In genomic region chr5:141043654-141044447, GRCm38 (mm10) we compare ENCODE assay signal across 8 mouse cellular contexts. TPM values are rescaled to one million over a fixed set of nuclear protein-coding genes. Genes with fewer than 3 reads are reported as not detected.
DNase-seq lines count a peak whose midpoint lies in the region; ATAC-seq and TF ChIP-seq lines count a peak whose summit lies in the region.

No protein-coding gene starts in this region.

- H3K9ac ChIP-seq in kidney, embryonic 14.5 days (ENCODE audit: low read depth, low read length) = no peak overlapping the region
- H3K9ac ChIP-seq in midbrain, postnatal 0 days (replicated peaks; ENCODE audit: low read length, poor library complexity, severe bottlenecking) = no peak overlapping the region

- no peak for DNase-seq in kidney, postnatal 36 days
- DNase-seq in left cerebral cortex, postnatal 36 days (ENCODE audit: low spot score in 2 of 2) = peak; percentile 40 to 52
- peak; percentile 53 to 54 for DNase-seq in right cerebral cortex, postnatal 10 days (ENCODE audit: low spot score in 2 of 2)
- DNase-seq in testis, postnatal 10 days (ENCODE audit: low spot score) = no peak
- no peak for DNase-seq in cerebellum, postnatal 25 days
- DNase-seq in midbrain, postnatal 0 days (ENCODE audit: low spot score) = no peak

- no peaks in the 10 kb centered on the region for H3K36me3 ChIP-seq in kidney, embryonic 14.5 days (ENCODE audit: control insufficient read depth, insufficient read depth, low read length)
- no peaks in the 10 kb centered on the region for H3K36me3 ChIP-seq in midbrain, postnatal 0 days (ENCODE audit: insufficient read depth, low read length)

- no peaks in the 10 kb centered on the region for H3K9me3 ChIP-seq in kidney, embryonic 14.5 days (ENCODE audit: control insufficient read depth, low read length)
- no peaks in the 10 kb centered on the region for H3K9me3 ChIP-seq in midbrain, postnatal 0 days (ENCODE audit: low read length)

- no peak for ATAC-seq in kidney, embryonic 14.5 days (ENCODE audit: low FRiP score, low TSS enrichment)
- no peak for ATAC-seq in midbrain, postnatal 0 days (ENCODE audit: low FRiP score)

- TF ChIP-seq CTCF in bone marrow, adult 2 months (IDR thresholded peaks at IDR 0.05; ENCODE audit: control insufficient read depth, insufficient read depth, low read length) = no peak
- TF ChIP-seq CTCF in midbrain, postnatal 0 days (IDR thresholded peaks at IDR 0.05) = no peak

- TF ChIP-seq POLR2A in bone marrow, adult 2 months (IDR thresholded peaks at IDR 0.05; ENCODE audit: borderline replicate concordance, control insufficient read depth, low read depth, low read length) = peak; percentile 68; the same call in 1 of the 2 replicates

- H3K27me3 ChIP-seq in kidney, embryonic 14.5 days (ENCODE audit: control insufficient read depth, insufficient read depth, low read length) = no peaks in the 10 kb centered on the region
- H3K27me3 ChIP-seq in midbrain, postnatal 0 days (ENCODE audit: insufficient read depth, low read length) = no peaks in the 10 kb centered on the region

- no peaks in the 10 kb centered on the region for H3K4me1 ChIP-seq in kidney, embryonic 14.5 days (ENCODE audit: control insufficient read depth, insufficient read depth, low read length)
- H3K4me1 ChIP-seq in bone marrow, adult 2 months (ENCODE audit: control insufficient read depth, insufficient read depth, low read length) = peaks cover 9% of the 10 kb centered on the region
- no peaks in the 10 kb centered on the region for H3K4me1 ChIP-seq in midbrain, postnatal 0 days (ENCODE audit: insufficient read depth, low read length)

- H3K4me2 ChIP-seq in kidney, embryonic 14.5 days (replicated peaks; ENCODE audit: low read depth, low read length) = peak overlapping the region; percentile 0; the same call in 1 of the 2 replicates
- no peak overlapping the region for H3K4me2 ChIP-seq in midbrain, postnatal 0 days (ENCODE audit: low read depth, low read length, poor library complexity, severe bottlenecking)

- no peak overlapping the region for H3K27ac ChIP-seq in kidney, embryonic 14.5 days (ENCODE audit: low read depth, low read length)
- peak overlapping the region; percentile 58 for H3K27ac ChIP-seq in bone marrow, adult 2 months (ENCODE audit: control insufficient read depth, insufficient read depth, low read depth, low read length, poor library complexity)
- H3K27ac ChIP-seq in midbrain, postnatal 0 days (ENCODE audit: low read depth, low read length) = no peak overlapping the region

- H3K4me3 ChIP-seq in kidney, embryonic 14.5 days (ENCODE audit: low read length) = no peak overlapping the region
- H3K4me3 ChIP-seq in bone marrow, adult 2 months (replicated peaks; ENCODE audit: control insufficient read depth, low read depth, low read length) = peak overlapping the region; percentile 42
- no peak overlapping the region for H3K4me3 ChIP-seq in midbrain, postnatal 0 days (ENCODE audit: low read depth, low read length)

- intact Hi-C loops in left cerebral cortex, postnatal 36 days (cut with DNase I) = no loop called here

- WGBS in kidney, embryonic 14.5 days = 46% methylated on average over 19 of the region's 19 CpGs
- 3% methylated on average over 19 of the region's 19 CpGs for WGBS in bone marrow, adult 2 months
- WGBS in midbrain, postnatal 0 days = 58% methylated on average over 19 of the region's 19 CpGs

RNA-seq across cellular contexts. Expression of gene Card11, which starts 43.5 kb away (rescaled TPM):
- polyA plus RNA-seq in kidney, embryonic 14.5 days (2014; fragmentation: Nextera tagmentation; extraction: Ambion mirVana) = 0.19 and 0.20 TPM in 2 replicates
- polyA plus RNA-seq in bone marrow, adult 2 months (2011; ENCODE audit: insufficient read depth, insufficient read length, low replicate concordance, missing spikeins) = 10.3 and 18.2 TPM in 2 replicates
- total RNA-seq in left cerebral cortex, postnatal 36 days (2021) = under 1 TPM; 0.27 to 0.36 TPM
- 0.19 TPM in 1 of 2 replicates, not detected in the other for total RNA-seq in midbrain, postnatal 0 days (2014; rRNA removed)
- polyA plus RNA-seq in midbrain, postnatal 0 days (2015; fragmentation: Nextera tagmentation; extraction: Ambion mirVana) = 0.09 and 0.28 TPM in 2 replicates

Comparison
In these comparisons a context has a peak if more than half of its experiments do, and no peak if none do; other contexts are left out.
1. DNase-seq: peak in left cerebral cortex, postnatal 36 days (2 of 2) and right cerebral cortex, postnatal 10 days (2 of 2); none in kidney, postnatal 36 days (0 of 2), testis, postnatal 10 days (single experiment), cerebellum, postnatal 25 days (0 of 2) and midbrain, postnatal 0 days (single experiment).